Comparison of ENCODE assay signal across 12 mouse cellular contexts in genomic region chr12:13048168-13048727, GRCm38 (mm10).
DNase-seq lines count a peak whose midpoint lies in the region; ATAC-seq and TF ChIP-seq lines count a peak whose summit lies in the region.
"Had no signal": no experiment of that assay in that cellular context is flagged by ENCODE, and none has a peak within 500 bp of the region (broad histone marks: within the 10 kb centered on the region; RNA-seq: fewer than 3 reads in every experiment).

No protein-coding gene starts in this region.

- H3K9me3 ChIP-seq in lung, embryonic 15.5 days: no peaks in the 10 kb centered on the region
- no peaks in the 10 kb centered on the region for H3K9me3 ChIP-seq in embryonic facial prominence, embryonic 10.5 days
- no peaks in the 10 kb centered on the region for H3K9me3 ChIP-seq in kidney, embryonic 16.5 days (ENCODE audit: low read length)

- H3K9ac ChIP-seq in lung, embryonic 15.5 days: no peak overlapping the region
- H3K9ac ChIP-seq in kidney, embryonic 16.5 days (replicated peaks; ENCODE audit: low read length): no peak overlapping the region
- H3K9ac ChIP-seq: liver, postnatal 0 days had no signal

- no peak for TF ChIP-seq POLR2A in lung, adult 2 months (IDR thresholded peaks at IDR 0.05; ENCODE audit: borderline replicate concordance, extremely low read depth, low read depth, low read length)

- 28% methylated on average over 13 of the region's 13 CpGs for WGBS in lung, embryonic 15.5 days
- 61% methylated on average over 13 of the region's 13 CpGs for WGBS in lung, adult 2 months
- 16% methylated on average over 13 of the region's 13 CpGs for WGBS in embryonic facial prominence, embryonic 10.5 days
- 19% methylated on average over 13 of the region's 13 CpGs for WGBS in kidney, embryonic 16.5 days

- ATAC-seq in lung, embryonic 15.5 days (ENCODE audit: borderline replicate concordance, extremely low read depth, low FRiP score, low TSS enrichment): peak; percentile 62; the same call in 1 of the 2 replicates
- peak; percentile 75 for ATAC-seq in kidney, embryonic 16.5 days (ENCODE audit: low FRiP score, low TSS enrichment)
- ATAC-seq: CD4-positive, CD25-positive, alpha-beta regulatory T cell, adult 4 months; liver, postnatal 0 days had no signal

- no peak overlapping the region for H3K4me2 ChIP-seq in lung, embryonic 15.5 days
- H3K4me2 ChIP-seq in kidney, embryonic 16.5 days (replicated peaks; ENCODE audit: low read depth, low read length): no peak overlapping the region

- H3K4me1 ChIP-seq in lung, embryonic 15.5 days: peaks cover 13% of the 10 kb centered on the region
- no peaks in the 10 kb centered on the region for H3K4me1 ChIP-seq in lung, adult 2 months (ENCODE audit: control insufficient read depth, insufficient read depth, low read length)
- H3K4me1 ChIP-seq in embryonic facial prominence, embryonic 10.5 days: peaks cover 68% of the 10 kb centered on the region
- peaks cover 30% of the 10 kb centered on the region for H3K4me1 ChIP-seq in kidney, embryonic 16.5 days (ENCODE audit: insufficient read depth, low read length)

- no peak overlapping the region for H3K4me3 ChIP-seq in lung, embryonic 15.5 days
- H3K4me3 ChIP-seq in lung, adult 2 months (replicated peaks; ENCODE audit: extremely low read depth, low read depth, low read length): no peak overlapping the region
- H3K4me3 ChIP-seq in embryonic facial prominence, embryonic 10.5 days: no peak overlapping the region
- no peak overlapping the region for H3K4me3 ChIP-seq in kidney, embryonic 16.5 days (ENCODE audit: low read length)
- H3K4me3 ChIP-seq: myocyte had no signal

- TF ChIP-seq CTCF in lung, adult 2 months (IDR thresholded peaks at IDR 0.05; ENCODE audit: insufficient read depth, low read length): no peak

- no peak for DNase-seq in lung, adult 2 months
- DNase-seq in embryonic facial prominence, embryonic 10.5 days (ENCODE audit: low spot score): peak; percentile 85
- DNase-seq in mesoderm, embryonic 11.5 days (ENCODE audit: low read depth, low spot score): peak; percentile 70
- no peak for DNase-seq in cerebellum, postnatal 4 days (ENCODE audit: low spot score in 2 of 2)
- no peak for DNase-seq in right cerebral cortex, adult 2 months (ENCODE audit: low spot score in 2 of 2)
- no peak for DNase-seq in adrenal gland, adult 8-10 months
- DNase-seq: cerebellum, adult 9-11 months; liver, postnatal 0 days had no signal

- H3K27ac ChIP-seq in lung, embryonic 15.5 days: no peak overlapping the region
- H3K27ac ChIP-seq in embryonic facial prominence, embryonic 10.5 days (replicated peaks): peak overlapping the region; percentile 74
- peak overlapping the region; percentile 83 for H3K27ac ChIP-seq in kidney, embryonic 16.5 days (ENCODE audit: low read length)

- H3K36me3 ChIP-seq in lung, embryonic 15.5 days: no peaks in the 10 kb centered on the region
- no peaks in the 10 kb centered on the region for H3K36me3 ChIP-seq in embryonic facial prominence, embryonic 10.5 days (replicated peaks)
- no peaks in the 10 kb centered on the region for H3K36me3 ChIP-seq in kidney, embryonic 16.5 days (ENCODE audit: insufficient read depth, low read length)

- H3K27me3 ChIP-seq in lung, embryonic 15.5 days: no peaks in the 10 kb centered on the region
- H3K27me3 ChIP-seq in embryonic facial prominence, embryonic 10.5 days (replicated peaks; ENCODE audit: low read depth, poor library complexity, severe bottlenecking): no peaks in the 10 kb centered on the region; the same call in 1 of the 2 replicates
- no peaks in the 10 kb centered on the region for H3K27me3 ChIP-seq in kidney, embryonic 16.5 days (ENCODE audit: insufficient read depth, low read length)

Comparison
In these comparisons a context has a peak if more than half of its experiments do, and no peak if none do; other contexts are left out.
1. DNase-seq: peak in embryonic facial prominence, embryonic 10.5 days (single experiment) and mesoderm, embryonic 11.5 days (single experiment); none in lung, adult 2 months (single experiment), cerebellum, postnatal 4 days (0 of 2), right cerebral cortex, adult 2 months (0 of 2) and adrenal gland, adult 8-10 months (single experiment).